Mouse (Mus musculus) stomach, embryonic 15.5 days (tissue): ENCODE measurements around the gene Olfr533. TPM values are rescaled to one million over a fixed set of nuclear protein-coding genes. Genes with fewer than 3 reads are reported as not detected.
"Not testable (repeated sequence)": the region's sequence is repeated elsewhere in the genome, so short reads cannot be mapped to it uniquely, and the experiment has no call there.

ENCODE experiments used
- ATAC-seq: fragments of 200-750 bp; cut with Nextera tagmentation; 2 replicates; pipeline ENCODE4 v1.8.0; 2017; ENCODE audit warnings: low read depth, moderate number of reproducible peaks, moderate TSS enrichment; ENCODE audit not compliant: insufficient read depth, low FRiP score
- H3K27ac ChIP-seq: fragments of 300-500 bp; sonication (generic); 2 replicates; pipeline ENCODE4 v1.5.1; 2015; ENCODE audit warnings: mild to moderate bottlenecking, inconsistent platforms
- H3K27me3 ChIP-seq: fragments of 300-500 bp; sonication (generic); replicated peaks from 2 replicates; pipeline ENCODE4 v1.6.1; 2015; ENCODE audit warnings: inconsistent platforms
- H3K36me3 ChIP-seq: fragments of 300-500 bp; sonication (generic); 2 replicates; pipeline ENCODE4 v1.6.1; 2015; ENCODE audit warnings: inconsistent platforms
- H3K4me1 ChIP-seq: fragments of 300-500 bp; sonication (generic); 2 replicates; pipeline ENCODE4 v1.6.1; 2015; ENCODE audit warnings: inconsistent platforms
- H3K4me2 ChIP-seq: fragments of 300-500 bp; sonication (generic); 2 replicates; pipeline ENCODE4 v1.6.1; 2015; ENCODE audit warnings: mild to moderate bottlenecking, inconsistent platforms
- H3K4me3 ChIP-seq: fragments of 300-500 bp; sonication (generic); replicated peaks from 2 replicates; pipeline ENCODE4 v1.5.1; 2015; ENCODE audit warnings: inconsistent platforms
- H3K9ac ChIP-seq: fragments of 300-500 bp; sonication (generic); 2 replicates; pipeline ENCODE4 v1.6.1; 2015; ENCODE audit warnings: inconsistent platforms
- H3K9me3 ChIP-seq: fragments of 300-500 bp; sonication (generic); 2 replicates; pipeline ENCODE4 v1.6.1; 2016; ENCODE audit warnings: inconsistent platforms
- WGBS: fragments of 180-500 bp; shearing (Covaris S2); methylation state at CpG from one replicate; pipeline ENCODE4 v1.1.7; 2015; 5-methylcytosine and 5-hydroxymethylcytosine counted together
- polyA plus RNA-seq: library from polyadenylated mRNA; unstranded; fragments of >200 nt; fragmentation: Nextera tagmentation; extraction: Ambion mirVana; gene quantifications from 2 replicates; pipeline ENCODE4 v1.2.1, GENCODE M21; 2015

Olfr533 gene
- polyA plus RNA-seq, result not detected in 2 replicates

DNA sequence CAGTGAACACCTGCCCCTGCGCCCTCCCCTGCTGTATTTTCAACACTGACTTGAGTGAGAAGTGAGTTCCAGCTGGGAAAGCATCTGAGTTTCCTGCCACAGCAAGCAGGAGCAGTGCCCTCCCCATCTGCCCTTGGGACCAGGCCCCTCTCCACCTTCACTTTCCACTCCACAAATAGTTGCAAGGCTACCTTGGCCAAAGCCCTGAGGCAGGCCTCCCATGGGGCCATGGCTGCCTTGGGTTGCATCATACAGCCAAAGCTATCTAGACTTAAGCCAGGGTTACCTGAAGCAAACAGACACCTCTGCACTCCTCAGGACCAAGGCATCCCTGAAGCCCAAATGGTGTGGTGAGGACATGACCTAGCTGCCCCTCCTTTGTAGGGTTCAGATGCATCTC lies at the start of gene Olfr533:
TSS of gene Olfr533 (plus strand) at position 301 of the 400 bp plus-strand sequence.
- H3K4me3 ChIP-seq, ATAC-seq, H3K27ac ChIP-seq, H3K9me3 ChIP-seq, H3K27me3 ChIP-seq, H3K4me1 ChIP-seq, H3K4me2 ChIP-seq, H3K36me3 ChIP-seq, H3K9ac ChIP-seq: not testable (repeated sequence)
- WGBS, result no CpG with 5 or more reads among the region's 1 CpGs

DNA sequence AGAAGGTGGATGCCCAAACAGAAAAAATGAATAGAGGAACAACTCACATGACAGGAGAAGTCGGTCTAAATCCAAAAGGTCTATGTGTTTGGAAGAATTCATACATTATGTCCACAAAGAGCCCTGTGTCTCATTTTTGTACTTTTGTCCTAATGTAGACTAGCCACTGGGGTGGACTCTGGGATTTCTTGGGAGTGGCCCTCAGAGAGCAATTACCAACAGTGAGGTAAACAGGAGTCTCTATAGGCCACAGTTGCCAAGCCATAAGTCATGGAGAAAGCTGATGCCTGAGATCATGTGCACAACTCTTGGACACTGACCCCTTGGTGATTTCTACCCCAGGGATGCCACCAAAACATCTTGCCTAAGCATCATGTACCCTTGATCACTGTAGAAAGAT lies 41.6 kb upstream of the Olfr533 start, which contains the start of gene Olfr532:
TSS of gene Olfr532 (minus strand) at position 101 of the 400 bp plus-strand sequence.
- Histone ChIP-seq H3K36me3 (no peaks in the 10 kb centered on the region), H3K4me1 (no peaks in the 10 kb centered on the region), H3K27ac (no peak within 1 kb of the TSS), H3K4me2 (no peak within 1 kb of the TSS), H3K4me3 (no peak within 1 kb of the TSS), H3K27me3 (no peaks in the 10 kb centered on the region), H3K9me3 (no peaks in the 10 kb centered on the region), H3K9ac (no peak within 1 kb of the TSS)
- ATAC-seq, result no peak
- 97% methylated on average over 1 of the region's 1 CpGs for WGBS

DNA sequence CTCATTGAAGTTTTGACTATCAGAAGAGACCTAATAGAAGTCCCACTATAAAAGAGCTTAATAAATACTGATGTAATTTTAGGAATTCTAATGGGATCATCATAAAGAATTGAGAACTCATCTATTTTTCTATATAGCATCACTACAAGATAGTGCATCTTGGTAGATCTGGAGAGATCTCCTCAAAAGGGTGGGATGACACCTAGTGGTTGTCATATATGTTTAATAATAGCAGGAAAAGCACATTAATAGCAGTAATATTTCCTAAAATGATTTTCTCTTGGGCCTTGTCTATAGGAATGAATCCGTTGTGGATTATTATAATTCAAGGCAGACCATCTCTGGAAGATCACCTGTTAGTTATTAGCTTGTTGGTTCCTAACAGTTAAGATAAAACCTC lies 20.0 kb upstream of the Olfr533 start:
- Histone ChIP-seq H3K4me3 (no peak overlapping the region), H3K27me3 (no peaks in the 10 kb centered on the region), H3K27ac (no peak overlapping the region), H3K9ac (no peak overlapping the region), H3K36me3 (no peaks in the 10 kb centered on the region), H3K4me1 (no peaks in the 10 kb centered on the region), H3K9me3 (no peaks in the 10 kb centered on the region), H3K4me2 (no peak overlapping the region)
- ATAC-seq, result no peak
- 71% methylated on average over 1 of the region's 1 CpGs for WGBS

DNA sequence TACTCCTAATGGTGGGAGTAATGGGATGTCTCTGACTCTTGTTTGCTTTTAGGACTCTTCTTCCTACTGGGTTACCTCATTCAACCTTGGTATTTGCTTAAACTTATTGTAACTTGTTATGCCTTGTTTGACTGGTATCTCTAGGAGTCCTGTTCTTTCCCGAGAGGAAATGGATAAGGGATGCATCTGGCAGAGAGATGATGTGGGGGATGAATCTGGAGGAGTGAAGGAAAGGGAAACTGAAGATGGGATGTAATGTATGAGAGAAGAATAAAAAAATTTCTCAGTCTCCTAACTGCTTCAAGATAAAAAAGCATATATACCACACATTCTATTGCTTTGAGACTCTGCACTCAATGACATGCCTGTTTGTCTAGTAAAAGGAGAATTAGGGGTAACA lies 14.7 kb downstream of the Olfr533 start:
- no peak overlapping the region for H3K9ac ChIP-seq

DNA sequence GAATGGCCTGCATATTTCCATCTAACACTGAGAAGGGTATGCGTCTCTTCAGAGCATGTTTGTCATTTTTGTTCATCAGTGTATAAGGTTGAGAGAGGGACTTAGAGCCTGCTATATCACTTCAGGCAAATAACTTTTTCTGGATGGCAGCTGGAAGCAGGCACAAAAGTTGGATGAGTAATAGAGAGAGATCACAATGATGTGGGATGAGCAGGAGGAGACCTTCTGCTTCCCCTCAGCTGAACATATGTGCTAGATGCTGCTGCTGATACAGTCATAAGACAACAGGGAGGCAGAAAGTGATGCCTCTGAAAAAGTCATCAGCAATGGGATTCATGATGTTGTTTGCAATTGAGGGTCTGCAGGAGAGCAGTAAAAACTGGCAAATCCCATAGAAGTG lies 15.6 kb downstream of the Olfr533 start:
- no peak overlapping the region for H3K27ac ChIP-seq
- H3K9me3 ChIP-seq, result no peaks in the 10 kb centered on the region
- no peak for ATAC-seq
- no peak overlapping the region for H3K4me3 ChIP-seq
- H3K4me2 ChIP-seq, result no peak overlapping the region
- no peaks in the 10 kb centered on the region for H3K4me1 ChIP-seq
- no peaks in the 10 kb centered on the region for H3K27me3 ChIP-seq
- 91% methylated on average over 1 of the region's 1 CpGs for WGBS
- no peak overlapping the region for H3K9ac ChIP-seq
- H3K36me3 ChIP-seq, result no peaks in the 10 kb centered on the region

More for the DNA sequence above, 14.7 kb downstream of the Olfr533 start:
- Histone ChIP-seq H3K4me1 (no peaks in the 10 kb centered on the region), H3K36me3 (no peaks in the 10 kb centered on the region), H3K9me3 (no peaks in the 10 kb centered on the region), H3K4me2 (no peak overlapping the region), H3K27me3 (no peaks in the 10 kb centered on the region), H3K4me3 (no peak overlapping the region), H3K27ac (no peak overlapping the region)
- ATAC-seq, result no peak
- WGBS, result 65% methylated on average over 1 of the region's 1 CpGs

DNA sequence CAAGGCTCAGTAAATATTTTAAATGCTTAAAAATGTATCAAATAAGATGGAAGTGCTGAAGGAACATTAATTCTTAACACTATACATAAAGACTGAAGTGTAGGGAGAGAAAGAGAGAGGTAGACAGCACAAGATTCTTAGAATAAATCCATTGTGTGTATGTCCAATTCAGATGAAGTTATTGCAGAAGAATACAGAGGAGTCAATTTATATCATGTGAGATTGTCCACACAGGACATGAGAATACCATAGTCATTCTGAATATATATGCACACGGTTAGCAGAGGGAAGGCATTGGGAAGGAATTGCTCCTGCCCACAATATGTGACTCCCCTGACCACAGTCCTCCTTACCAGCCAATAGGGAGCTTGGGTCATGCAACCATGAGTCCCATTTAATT lies 20.7 kb downstream of the Olfr533 start, which contains the start of gene Olfr535:
TSS of gene Olfr535 (plus strand) at position 301 of the 400 bp plus-strand sequence.
- H3K4me3 ChIP-seq, result no peak within 1 kb of the TSS
- H3K4me1 ChIP-seq, result no peaks in the 10 kb centered on the region
- no peaks in the 10 kb centered on the region for H3K9me3 ChIP-seq
- no peak within 1 kb of the TSS for H3K27ac ChIP-seq
- no peak within 1 kb of the TSS for H3K4me2 ChIP-seq
- WGBS, result 81% methylated on average over 1 of the region's 1 CpGs
- H3K27me3 ChIP-seq, result no peaks in the 10 kb centered on the region
- H3K36me3 ChIP-seq, result no peaks in the 10 kb centered on the region
- ATAC-seq, result no peak
- no peak within 1 kb of the TSS for H3K9ac ChIP-seq

DNA sequence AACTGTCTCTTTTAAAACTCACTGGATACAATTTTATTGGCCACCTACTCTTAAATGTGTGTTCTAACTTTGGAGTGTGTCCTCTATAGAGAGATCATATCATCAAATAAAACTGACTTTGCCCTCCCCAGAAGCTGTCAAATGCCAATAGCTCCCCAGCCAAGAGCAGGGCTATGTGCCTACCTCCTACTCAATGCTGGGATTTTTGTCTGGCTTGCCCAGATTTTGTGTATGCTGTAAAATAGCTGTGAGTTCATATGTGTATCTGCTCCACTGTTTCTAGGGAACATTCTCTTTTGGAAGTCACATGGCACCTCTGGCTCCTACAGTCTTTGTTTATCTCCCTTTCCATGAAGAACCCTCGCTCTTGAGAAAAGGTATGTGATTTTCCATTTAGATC lies 25.8 kb downstream of the Olfr533 start:
- no peak overlapping the region for H3K4me2 ChIP-seq
- 74% methylated on average over 1 of the region's 1 CpGs for WGBS
- H3K9me3 ChIP-seq, result no peaks in the 10 kb centered on the region
- H3K9ac ChIP-seq, result no peak overlapping the region
- H3K27me3 ChIP-seq, result no peaks in the 10 kb centered on the region
- ATAC-seq, result no peak
- no peak overlapping the region for H3K27ac ChIP-seq
- no peaks in the 10 kb centered on the region for H3K36me3 ChIP-seq
- no peak overlapping the region for H3K4me3 ChIP-seq
- no peaks in the 10 kb centered on the region for H3K4me1 ChIP-seq

DNA sequence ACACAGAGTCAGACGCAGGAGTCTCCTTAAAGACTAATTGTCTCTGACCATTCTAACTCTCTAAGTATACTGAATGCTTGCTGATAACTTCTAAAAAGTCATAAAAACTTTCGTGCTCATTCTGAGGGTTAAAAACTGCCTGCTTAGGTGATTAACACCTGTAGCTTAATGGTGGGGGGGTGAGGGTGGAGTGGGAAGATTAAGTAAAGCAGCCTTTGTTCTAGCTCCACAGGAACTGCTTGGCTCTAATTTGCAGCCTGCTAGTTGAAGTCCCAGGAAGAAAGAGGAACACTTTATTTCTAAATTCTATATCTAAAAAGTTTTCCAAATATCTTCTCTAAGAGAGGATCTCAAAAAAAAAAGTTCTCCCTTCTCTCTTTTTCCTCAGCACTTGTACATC lies 31.1 kb downstream of the Olfr533 start:
- no peak for ATAC-seq
- no peak overlapping the region for H3K4me3 ChIP-seq
- no peak overlapping the region for H3K9ac ChIP-seq
- H3K9me3 ChIP-seq, result no peaks in the 10 kb centered on the region
- no peak overlapping the region for H3K27ac ChIP-seq
- 32% methylated on average over 2 of the region's 2 CpGs for WGBS
- no peaks in the 10 kb centered on the region for H3K4me1 ChIP-seq
- no peak overlapping the region for H3K4me2 ChIP-seq
- no peaks in the 10 kb centered on the region for H3K36me3 ChIP-seq
- H3K27me3 ChIP-seq, result no peaks in the 10 kb centered on the region

DNA sequence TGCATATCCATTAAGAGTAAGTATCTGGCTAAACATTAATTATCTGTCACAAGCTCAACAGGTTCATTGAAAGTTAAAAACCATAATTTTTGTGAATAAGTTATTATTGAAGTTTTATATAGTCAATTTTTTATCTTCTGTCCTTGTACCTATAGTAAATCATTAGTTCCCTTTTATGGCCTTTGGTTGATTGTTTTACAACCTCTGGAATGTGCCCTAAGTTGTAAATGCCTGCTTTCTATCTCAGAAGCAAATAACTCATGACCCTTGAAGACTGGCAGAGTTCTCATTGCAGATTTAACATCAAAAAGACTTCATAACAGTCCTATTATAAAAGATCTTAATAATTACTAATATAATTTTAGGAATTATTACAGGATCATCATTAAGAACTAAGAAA lies 31.5 kb downstream of the Olfr533 start:
- H3K4me2 ChIP-seq, result no peak overlapping the region
- no peak overlapping the region for H3K9ac ChIP-seq
- no peaks in the 10 kb centered on the region for H3K27me3 ChIP-seq
- H3K27ac ChIP-seq, result no peak overlapping the region
- ATAC-seq, result no peak
- H3K36me3 ChIP-seq, result no peaks in the 10 kb centered on the region
- no peaks in the 10 kb centered on the region for H3K4me1 ChIP-seq
- H3K9me3 ChIP-seq, result no peaks in the 10 kb centered on the region
- H3K4me3 ChIP-seq, result no peak overlapping the region

DNA sequence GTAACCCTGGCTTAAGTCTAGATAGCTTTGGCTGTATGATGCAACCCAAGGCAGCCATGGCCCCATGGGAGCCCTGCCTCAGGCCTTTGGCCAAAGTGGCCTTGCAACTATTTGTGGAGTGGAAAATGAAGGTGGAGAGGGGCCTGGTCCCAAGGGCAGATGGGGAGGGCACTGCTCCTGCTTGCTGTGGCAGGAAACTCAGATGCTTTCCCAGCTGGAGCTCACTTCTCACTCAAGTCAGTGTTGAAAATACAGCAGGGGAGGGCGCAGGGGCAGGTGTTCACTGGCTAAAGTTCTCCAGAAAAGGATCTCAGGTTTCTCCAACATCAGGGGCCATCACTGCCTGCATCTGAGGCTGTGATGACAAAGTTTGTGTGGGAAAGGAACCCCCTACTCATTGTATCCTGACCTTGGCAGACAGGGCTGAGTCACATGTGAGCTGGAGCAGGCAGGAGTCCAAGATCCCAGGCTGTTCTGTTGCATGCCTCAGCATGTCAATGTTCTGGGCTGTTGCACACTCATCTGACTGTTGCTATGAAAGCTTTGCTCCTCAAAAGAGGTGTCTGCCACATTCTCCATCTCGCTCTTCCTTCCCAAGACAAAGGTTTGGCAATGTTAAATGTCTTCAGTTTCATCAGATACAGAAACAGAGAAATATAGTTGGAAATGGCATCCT lies 44.3 kb downstream of the Olfr533 start, which contains the start of gene Olfr536:
TSS of gene Olfr536 (minus strand) at position 51 of the 676 bp plus-strand sequence.
- H3K9ac ChIP-seq, ATAC-seq, H3K9me3 ChIP-seq, H3K4me2 ChIP-seq, H3K36me3 ChIP-seq, H3K27ac ChIP-seq, H3K4me3 ChIP-seq, H3K27me3 ChIP-seq, H3K4me1 ChIP-seq: not testable (repeated sequence)
- WGBS, result 79% methylated on average over 2 of the region's 2 CpGs
